Mouse (Mus musculus) kidney, embryonic 14.5 days (tissue): ENCODE data around the gene Ppp1r9b. TPM values are rescaled to one million over a fixed set of nuclear protein-coding genes. Genes with fewer than 3 reads are reported as not detected.

ENCODE experiments used
- ATAC-seq: fragments of 200-750 bp; cut with Nextera tagmentation; 2 replicates; pipeline ENCODE4 v1.8.0; 2017; ENCODE audit warnings: moderate number of reproducible peaks, mild to moderate bottlenecking, moderate TSS enrichment, moderate library complexity; ENCODE audit not compliant: low FRiP score, low TSS enrichment
- H3K27ac ChIP-seq: fragments of 300-500 bp; sonication (generic); 2 replicates; pipeline ENCODE4 v1.5.1; 2014; ENCODE audit warnings: low read depth, mild to moderate bottlenecking, low read length, moderate library complexity, mixed read lengths
- H3K27me3 ChIP-seq: fragments of 300-500 bp; sonication (generic); 2 replicates; pipeline ENCODE4 v1.6.1; 2014; ENCODE audit warnings: mild to moderate bottlenecking, low read length; ENCODE audit not compliant: control insufficient read depth, insufficient read depth
- H3K36me3 ChIP-seq: fragments of 300-500 bp; sonication (generic); 2 replicates; pipeline ENCODE4 v1.6.1; 2014; ENCODE audit warnings: low read length, mixed read lengths; ENCODE audit not compliant: control insufficient read depth, insufficient read depth
- H3K4me1 ChIP-seq: fragments of 300-500 bp; sonication (generic); 2 replicates; pipeline ENCODE4 v1.6.1; 2014; ENCODE audit warnings: low read length, mixed read lengths; ENCODE audit not compliant: control insufficient read depth, insufficient read depth
- H3K4me2 ChIP-seq: fragments of 300-500 bp; sonication (generic); replicated peaks from 2 replicates; pipeline ENCODE4 v1.6.1; 2014; ENCODE audit warnings: low read depth, mild to moderate bottlenecking, low read length
- H3K4me3 ChIP-seq: fragments of 300-500 bp; sonication (generic); 2 replicates; pipeline ENCODE4 v1.5.1; 2014; ENCODE audit warnings: mild to moderate bottlenecking, low read length
- H3K9ac ChIP-seq: fragments of 300-500 bp; sonication (generic); 2 replicates; pipeline ENCODE4 v1.6.1; 2014; ENCODE audit warnings: low read depth, mild to moderate bottlenecking, low read length, moderate library complexity
- H3K9me3 ChIP-seq: fragments of 300-500 bp; sonication (generic); 2 replicates; pipeline ENCODE4 v1.6.1; 2016; ENCODE audit warnings: low read length; ENCODE audit not compliant: control insufficient read depth
- WGBS: fragments of 180-500 bp; shearing (Covaris S2); extraction: QIAGEN DNeasy Blood & Tissue Kit; methylation state at CpG from one replicate; pipeline ENCODE4 v1.1.7; 2014; 5-methylcytosine and 5-hydroxymethylcytosine counted together
- polyA plus RNA-seq: library from polyadenylated mRNA; unstranded; fragments of >200 nt; fragmentation: Nextera tagmentation; extraction: Ambion mirVana; gene quantifications from 2 replicates; pipeline ENCODE4 v1.2.1, GENCODE M21; 2014

The Ppp1r9b gene
- polyA plus RNA-seq, 1 experiment from 2014 or later = 14.6 TPM

DNA sequence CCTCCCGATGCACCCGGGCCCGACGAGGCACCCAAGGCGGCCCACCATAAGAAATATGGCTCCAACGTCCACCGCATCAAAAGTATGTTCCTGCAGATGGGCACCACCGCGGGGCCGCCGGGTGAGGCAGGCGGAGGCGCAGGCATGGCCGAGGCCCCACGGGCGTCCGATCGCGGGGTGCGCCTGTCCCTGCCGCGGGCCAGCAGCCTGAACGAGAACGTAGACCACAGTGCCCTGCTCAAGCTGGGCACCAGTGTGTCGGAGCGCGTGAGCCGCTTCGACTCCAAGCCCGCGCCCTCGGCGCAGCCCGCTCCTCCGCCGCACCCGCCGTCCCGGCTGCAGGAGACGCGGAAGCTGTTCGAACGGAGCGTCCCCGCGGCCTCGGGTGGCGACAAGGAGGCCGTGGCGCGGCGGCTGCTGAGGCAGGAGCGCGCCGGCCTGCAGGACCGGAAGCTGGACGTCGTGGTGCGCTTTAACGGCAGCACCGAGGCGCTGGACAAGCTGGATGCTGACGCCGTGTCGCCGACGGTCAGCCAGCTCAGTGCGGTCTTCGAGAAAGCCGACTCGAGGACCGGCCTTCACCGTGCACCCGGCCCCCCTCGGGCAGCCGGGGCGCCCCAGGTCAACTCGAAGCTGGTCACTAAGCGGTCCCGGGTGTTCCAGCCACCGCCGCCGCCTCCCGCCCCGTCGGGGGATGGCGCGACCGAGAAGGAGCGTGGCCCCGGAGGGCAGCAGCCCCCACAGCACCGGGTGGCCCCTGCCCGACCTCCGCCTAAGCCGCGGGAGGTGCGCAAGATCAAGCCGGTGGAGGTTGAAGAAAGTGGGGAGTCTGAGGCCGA lies 1.0 kb downstream of the Ppp1r9b start:
- H3K27me3 ChIP-seq = no peaks in the 10 kb centered on the region
- H3K4me3 ChIP-seq = peak overlapping the region; percentile 94
- H3K9ac ChIP-seq = peak overlapping the region; percentile 92
- H3K9me3 ChIP-seq = no peaks in the 10 kb centered on the region
- peak overlapping the region; percentile 89; the same call in 1 of the 2 replicates for H3K27ac ChIP-seq
- H3K36me3 ChIP-seq = peaks cover 17% of the 10 kb centered on the region
- WGBS = under 1% methylated on average over 98 of the region's 99 CpGs
- ATAC-seq = no peak
- H3K4me2 ChIP-seq = peak overlapping the region; percentile 99
- peaks cover 60% of the 10 kb centered on the region for H3K4me1 ChIP-seq

DNA sequence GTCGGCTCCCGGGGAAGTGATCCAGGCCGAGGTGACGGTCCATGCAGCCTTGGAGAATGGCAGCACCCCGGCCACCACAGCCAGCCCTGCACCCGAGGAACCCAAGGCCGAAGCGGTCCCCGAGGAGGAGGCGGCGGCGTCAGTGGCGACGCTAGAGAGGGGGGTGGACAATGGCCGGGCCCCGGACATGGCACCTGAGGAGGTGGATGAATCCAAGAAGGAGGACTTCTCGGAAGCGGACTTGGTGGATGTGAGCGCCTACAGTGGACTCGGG lies 1.6 kb downstream of the Ppp1r9b start:
- Histone ChIP-seq H3K36me3 (peaks cover 22% of the 10 kb centered on the region), H3K4me3 (peak overlapping the region; percentile 94), H3K27ac (peak overlapping the region; percentile 55; the same call in 1 of the 2 replicates), H3K9ac (peak overlapping the region; percentile 92), H3K9me3 (no peaks in the 10 kb centered on the region), H3K27me3 (no peaks in the 10 kb centered on the region), H3K4me1 (peaks cover 55% of the 10 kb centered on the region), H3K4me2 (peak overlapping the region; percentile 99)
- 2% methylated on average over 20 of the region's 20 CpGs for WGBS
- no peak for ATAC-seq

DNA sequence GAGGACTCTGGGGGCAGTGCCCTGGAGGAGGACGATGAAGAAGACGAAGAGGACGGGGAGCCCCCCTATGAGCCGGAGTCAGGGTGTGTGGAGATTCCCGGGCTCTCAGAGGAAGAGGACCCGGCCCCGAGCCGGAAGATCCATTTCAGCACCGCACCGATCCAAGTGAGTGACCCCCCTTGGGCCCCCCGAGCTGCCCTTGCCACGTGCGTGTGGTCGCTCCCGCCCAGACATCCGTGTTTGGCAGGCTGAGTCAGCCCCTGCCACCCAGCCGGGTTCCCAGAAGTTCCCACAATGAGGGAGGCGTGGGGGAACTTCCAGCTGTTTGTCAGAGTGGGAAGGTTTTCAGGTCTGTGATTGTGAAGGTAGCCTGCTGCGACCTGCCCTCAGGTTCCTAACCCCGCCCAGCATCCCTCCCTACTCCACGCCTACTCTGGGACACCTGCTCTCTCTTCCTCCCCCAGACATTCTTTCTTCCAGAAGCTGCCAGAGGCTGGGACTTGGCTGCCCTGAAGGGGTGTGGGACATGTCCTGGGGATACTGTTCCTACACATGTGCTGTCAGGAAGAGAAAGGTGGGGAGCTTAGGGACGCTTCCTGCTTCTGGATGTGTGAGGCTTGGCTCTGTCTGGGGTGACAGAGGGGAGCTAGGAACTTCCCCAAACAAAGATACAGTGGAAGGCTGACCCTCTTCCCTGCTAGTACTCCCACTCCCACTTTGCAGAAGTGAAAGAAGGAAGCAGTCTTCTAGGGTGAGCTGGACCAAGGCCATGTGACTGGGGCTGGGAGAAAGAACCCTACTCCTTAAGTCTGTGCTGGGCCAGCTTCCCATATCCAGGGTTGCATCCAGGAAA lies 2.1 kb downstream of the Ppp1r9b start:
- no peaks in the 10 kb centered on the region for H3K27me3 ChIP-seq
- ATAC-seq = 0 out of 2 replicates have a peak, but pooled peaks have one; percentile 6
- peaks cover 28% of the 10 kb centered on the region for H3K36me3 ChIP-seq
- WGBS = 2% methylated on average over 19 of the region's 22 CpGs
- peak overlapping the region; percentile 55 for H3K27ac ChIP-seq
- peak overlapping the region; percentile 99 for H3K4me2 ChIP-seq
- peaks cover 52% of the 10 kb centered on the region for H3K4me1 ChIP-seq
- H3K4me3 ChIP-seq = peak overlapping the region; percentile 94
- H3K9me3 ChIP-seq = no peaks in the 10 kb centered on the region
- H3K9ac ChIP-seq = peak overlapping the region; percentile 92

DNA sequence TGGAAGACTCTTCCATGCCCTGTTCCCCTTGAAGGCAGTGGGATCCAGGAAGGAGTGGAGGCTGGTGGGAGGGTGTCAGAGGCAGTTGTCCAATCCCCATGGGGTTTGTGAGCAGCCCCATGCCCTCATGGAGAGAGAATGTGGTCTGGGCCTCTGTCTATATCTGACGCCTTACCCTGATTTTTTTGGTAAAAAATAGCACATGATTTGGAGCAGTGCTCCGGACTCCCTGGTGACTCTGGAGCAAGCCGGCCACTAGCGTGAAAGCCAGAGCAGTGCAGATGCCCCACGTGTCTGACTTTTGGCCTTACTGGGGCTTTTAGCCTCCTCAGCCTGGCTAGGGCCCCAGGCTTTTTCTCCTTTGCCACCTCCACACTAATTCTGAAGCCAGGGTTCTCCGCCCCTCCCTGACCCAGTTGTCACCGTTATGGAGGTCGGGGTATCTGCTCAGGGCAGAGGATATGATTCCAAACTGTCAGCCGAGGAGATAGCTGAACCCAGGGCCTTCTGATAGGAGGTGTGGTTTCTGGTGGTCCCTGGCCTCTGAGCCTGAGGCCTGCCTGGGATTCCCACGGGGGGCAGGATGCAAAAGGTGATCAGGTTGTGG lies 3.5 kb downstream of the Ppp1r9b start:
- 31% methylated on average over 10 of the region's 10 CpGs for WGBS

DNA sequence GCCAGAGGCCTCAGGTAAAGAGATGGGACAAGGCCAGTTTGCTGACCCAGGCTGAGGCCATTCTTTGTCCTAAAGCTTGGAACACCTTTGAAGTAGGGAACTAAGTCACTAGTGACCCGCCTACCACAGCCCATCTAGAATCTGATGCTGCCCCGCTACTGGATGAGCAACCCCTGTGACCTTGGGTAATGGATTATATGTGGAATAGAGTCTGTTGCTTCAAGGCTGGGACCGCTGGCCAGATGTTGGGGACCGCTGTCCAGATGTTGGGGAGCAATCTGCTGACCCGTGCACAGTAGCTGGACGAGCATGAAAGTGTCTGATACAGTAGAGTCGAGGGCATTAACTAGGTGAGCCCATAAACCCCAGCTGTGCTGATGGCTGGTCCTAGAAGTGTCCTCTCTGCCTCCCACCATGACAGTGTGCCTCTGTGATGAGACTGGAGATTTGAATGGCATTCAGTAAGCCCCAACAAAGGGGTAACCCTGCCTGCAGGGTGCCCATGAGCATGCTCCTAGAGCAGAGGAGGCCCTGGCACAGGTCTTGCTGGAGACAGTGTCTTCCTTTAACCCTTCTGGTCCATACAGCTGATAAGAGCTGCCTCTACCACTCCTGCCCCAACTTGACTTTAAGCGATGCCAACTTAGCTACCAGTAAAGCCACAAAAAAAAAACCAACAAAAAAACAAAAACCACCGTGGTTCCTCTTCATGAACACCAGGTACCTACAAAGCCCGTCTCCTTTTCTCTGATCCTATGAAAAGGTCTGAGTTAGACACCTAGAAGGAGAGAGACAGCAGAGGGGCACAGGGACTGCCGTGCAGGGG lies 4.3 kb downstream of the Ppp1r9b start:
- ATAC-seq = no peak
- 75% methylated on average over 11 of the region's 11 CpGs for WGBS
- Histone ChIP-seq H3K4me1 (peaks cover 41% of the 10 kb centered on the region), H3K9me3 (no peaks in the 10 kb centered on the region), H3K9ac (peak overlapping the region; percentile 92; the same call in 1 of the 2 replicates), H3K27ac (no peak overlapping the region), H3K4me2 (peak overlapping the region; percentile 99), H3K36me3 (peaks cover 47% of the 10 kb centered on the region), H3K4me3 (peak overlapping the region; percentile 94), H3K27me3 (no peaks in the 10 kb centered on the region)

More for the DNA sequence above, 3.5 kb downstream of the Ppp1r9b start:
- Histone ChIP-seq H3K9ac (peak overlapping the region; percentile 92), H3K36me3 (peaks cover 41% of the 10 kb centered on the region), H3K4me1 (peaks cover 45% of the 10 kb centered on the region), H3K27ac (no peak overlapping the region), H3K4me3 (peak overlapping the region; percentile 94), H3K27me3 (no peaks in the 10 kb centered on the region), H3K9me3 (no peaks in the 10 kb centered on the region), H3K4me2 (peak overlapping the region; percentile 99)
- no peak for ATAC-seq

DNA sequence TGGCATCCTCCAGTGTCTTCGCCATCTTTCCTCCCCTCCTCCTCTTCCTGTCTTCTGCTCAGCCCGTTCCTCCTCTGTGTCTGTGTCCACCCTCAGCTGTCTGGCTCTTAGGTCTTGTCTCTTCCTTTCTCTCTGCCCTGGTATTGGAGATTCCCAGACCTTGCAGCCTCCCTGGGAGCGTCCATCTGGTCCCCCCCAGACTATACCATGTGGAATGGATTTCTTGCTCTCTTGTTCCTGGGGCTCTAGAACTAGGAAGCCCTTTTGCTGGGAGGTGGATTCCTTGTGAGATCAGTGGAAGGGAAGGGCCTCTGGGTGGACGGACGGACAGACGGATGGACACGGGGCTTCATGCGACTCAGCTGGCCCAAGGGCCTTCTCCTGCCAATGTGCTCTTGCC lies 5.3 kb downstream of the Ppp1r9b start:
- Histone ChIP-seq H3K9ac (no peak overlapping the region), H3K27me3 (no peaks in the 10 kb centered on the region), H3K27ac (no peak overlapping the region), H3K4me1 (peaks cover 49% of the 10 kb centered on the region), H3K4me2 (no peak overlapping the region; the same call in 1 of the 2 replicates), H3K36me3 (peaks cover 53% of the 10 kb centered on the region), H3K4me3 (no peak overlapping the region), H3K9me3 (no peaks in the 10 kb centered on the region)
- no peak for ATAC-seq
- 83% methylated on average over 8 of the region's 8 CpGs for WGBS

DNA sequence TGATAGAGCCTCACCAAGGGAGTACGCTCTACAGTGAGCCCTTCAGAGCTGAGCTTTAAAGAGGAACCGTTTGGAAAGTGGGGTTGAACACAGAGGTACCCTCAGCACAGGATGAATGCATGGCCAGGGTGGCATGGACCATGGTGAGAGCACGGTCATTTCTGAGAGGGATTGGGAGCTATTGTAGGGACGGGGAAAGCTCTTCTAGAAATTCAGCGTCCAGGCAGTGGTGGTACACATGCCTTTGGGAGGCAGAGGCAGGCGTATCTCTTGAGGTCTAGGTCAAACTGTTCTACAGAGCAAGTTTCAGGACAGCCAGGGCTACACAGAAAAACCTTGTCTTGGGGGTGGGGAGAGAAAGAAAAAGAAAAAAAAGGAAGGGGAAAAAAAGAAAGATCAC lies 6.1 kb downstream of the Ppp1r9b start:
- no peak overlapping the region for H3K4me3 ChIP-seq
- no peak overlapping the region for H3K27ac ChIP-seq
- peaks cover 59% of the 10 kb centered on the region for H3K36me3 ChIP-seq
- ATAC-seq = no peak
- no peak overlapping the region for H3K4me2 ChIP-seq
- WGBS = 90% methylated on average over 6 of the region's 6 CpGs
- no peaks in the 10 kb centered on the region for H3K9me3 ChIP-seq
- peaks cover 49% of the 10 kb centered on the region for H3K4me1 ChIP-seq
- H3K9ac ChIP-seq = no peak overlapping the region
- no peaks in the 10 kb centered on the region for H3K27me3 ChIP-seq

DNA sequence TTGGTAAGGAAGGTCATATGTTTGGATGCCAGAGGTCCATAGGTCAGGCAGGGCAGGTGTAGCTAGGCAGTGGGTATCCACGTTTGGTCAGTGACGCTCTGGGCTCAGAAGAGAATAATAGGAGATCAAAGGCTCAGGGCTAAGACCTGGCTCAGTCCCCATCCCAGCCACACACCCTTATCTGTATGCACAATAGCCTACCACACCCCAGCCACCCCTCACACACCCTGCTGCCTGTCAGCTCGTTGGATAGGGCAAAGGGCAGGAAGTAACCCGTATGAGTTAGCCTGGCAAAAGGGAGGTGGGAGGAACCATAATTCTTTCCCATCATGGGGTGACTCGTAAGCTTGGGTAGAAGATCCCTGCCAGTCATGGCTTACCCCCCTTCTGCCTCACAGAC lies 6.8 kb downstream of the Ppp1r9b start:
- Histone ChIP-seq H3K4me1 (peaks cover 45% of the 10 kb centered on the region), H3K27me3 (no peaks in the 10 kb centered on the region), H3K9ac (no peak overlapping the region), H3K4me2 (no peak overlapping the region), H3K27ac (no peak overlapping the region), H3K36me3 (peaks cover 66% of the 10 kb centered on the region), H3K4me3 (no peak overlapping the region), H3K9me3 (no peaks in the 10 kb centered on the region)
- 55% methylated on average over 5 of the region's 5 CpGs for WGBS
- ATAC-seq = no peak
